12 mouse cellular contexts compared by ENCODE assay signal in the genomic region with DNA sequence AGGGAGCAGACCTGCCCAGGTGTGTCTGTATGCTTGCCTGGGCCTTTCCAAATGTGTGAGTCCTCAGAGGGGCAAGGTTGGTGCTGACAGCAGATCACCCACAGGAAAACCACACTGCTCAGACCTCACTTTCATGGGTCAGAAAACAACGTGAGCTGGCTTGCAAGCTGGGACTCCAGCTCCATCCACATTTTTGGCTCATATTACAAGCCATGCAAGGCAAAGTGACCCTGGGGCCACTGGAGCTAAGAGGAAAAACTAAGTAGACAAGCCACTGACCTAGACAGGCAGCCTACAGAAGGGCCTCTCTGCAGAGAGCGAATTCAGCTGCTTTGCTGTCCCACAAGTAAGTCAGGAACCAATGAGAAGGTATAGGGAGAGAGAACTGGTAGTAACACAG.
DNase-seq lines count a peak whose midpoint lies in the region; ATAC-seq lines count a peak whose summit lies in the region.
"Had no signal": no experiment of that assay in that cellular context is flagged by ENCODE, and none has a peak within 500 bp of the region (broad histone marks: within the 10 kb centered on the region; RNA-seq: fewer than 3 reads in every experiment).

No protein-coding gene starts in this region.

- H3K4me2 ChIP-seq in hindbrain, embryonic 13.5 days = no peak overlapping the region
- no peak overlapping the region for H3K4me2 ChIP-seq in heart, embryonic 13.5 days
- H3K4me2 ChIP-seq in limb, embryonic 12.5 days = peak overlapping the region; percentile 11; the same call in 1 of the 2 replicates

- H3K36me3 ChIP-seq in hindbrain, embryonic 10.5 days = no peaks in the 10 kb centered on the region
- no peaks in the 10 kb centered on the region for H3K36me3 ChIP-seq in hindbrain, embryonic 13.5 days
- H3K36me3 ChIP-seq in heart, embryonic 13.5 days = no peaks in the 10 kb centered on the region
- no peaks in the 10 kb centered on the region for H3K36me3 ChIP-seq in limb, embryonic 12.5 days

- H3K27me3 ChIP-seq in hindbrain, embryonic 10.5 days (ENCODE audit: insufficient read depth, poor library complexity, severe bottlenecking) = no peaks in the 10 kb centered on the region
- H3K27me3 ChIP-seq in hindbrain, embryonic 13.5 days = 0 out of 2 replicates have a peak, but pooled peaks cover 8% of the 10 kb centered on the region
- H3K27me3 ChIP-seq in heart, embryonic 13.5 days (replicated peaks) = peaks cover 71% of the 10 kb centered on the region
- no peaks in the 10 kb centered on the region for H3K27me3 ChIP-seq in limb, embryonic 12.5 days

- ATAC-seq in hindbrain, embryonic 13.5 days (ENCODE audit: low FRiP score) = no peak
- ATAC-seq in heart, embryonic 13.5 days (ENCODE audit: extremely low read depth, insufficient number of reproducible peaks, low FRiP score, low TSS enrichment) = no peak
- peak; percentile 61; the same call in 1 of the 2 replicates for ATAC-seq in limb, embryonic 12.5 days (ENCODE audit: insufficient number of reproducible peaks, insufficient read depth, low FRiP score, low TSS enrichment, low read depth)
- ATAC-seq: inflammation-experienced regulatory T-cells, adult 6 months; liver, postnatal 0 days had no signal

- H3K27ac ChIP-seq in hindbrain, embryonic 10.5 days = no peak overlapping the region
- no peak overlapping the region for H3K27ac ChIP-seq in hindbrain, embryonic 13.5 days
- H3K27ac ChIP-seq in heart, embryonic 13.5 days (replicated peaks) = peak overlapping the region; percentile 25; the same call in 1 of the 2 replicates
- peak overlapping the region; percentile 77 for H3K27ac ChIP-seq in limb, embryonic 12.5 days

- 29% methylated on average over 2 of the region's 2 CpGs for WGBS in hindbrain, embryonic 10.5 days
- WGBS in hindbrain, embryonic 13.5 days = 58% methylated on average over 2 of the region's 2 CpGs
- WGBS in heart, embryonic 13.5 days = 21% methylated on average over 2 of the region's 2 CpGs
- WGBS in limb, embryonic 12.5 days = 11% methylated on average over 2 of the region's 2 CpGs

- peaks cover 40% of the 10 kb centered on the region for H3K4me1 ChIP-seq in hindbrain, embryonic 10.5 days (replicated peaks)
- H3K4me1 ChIP-seq in hindbrain, embryonic 13.5 days (replicated peaks) = peaks cover 25% of the 10 kb centered on the region
- peaks cover 30% of the 10 kb centered on the region for H3K4me1 ChIP-seq in heart, embryonic 13.5 days
- peaks cover 59% of the 10 kb centered on the region for H3K4me1 ChIP-seq in limb, embryonic 12.5 days (replicated peaks)

- H3K9me3 ChIP-seq in hindbrain, embryonic 10.5 days = no peaks in the 10 kb centered on the region
- H3K9me3 ChIP-seq in hindbrain, embryonic 13.5 days = no peaks in the 10 kb centered on the region
- no peaks in the 10 kb centered on the region for H3K9me3 ChIP-seq in heart, embryonic 13.5 days
- H3K9me3 ChIP-seq in limb, embryonic 12.5 days = no peaks in the 10 kb centered on the region

- no peak overlapping the region for H3K4me3 ChIP-seq in hindbrain, embryonic 10.5 days
- no peak overlapping the region for H3K4me3 ChIP-seq in hindbrain, embryonic 13.5 days
- H3K4me3 ChIP-seq in heart, embryonic 13.5 days = no peak overlapping the region
- H3K4me3 ChIP-seq in limb, embryonic 12.5 days (replicated peaks) = no peak overlapping the region
- H3K4me3 ChIP-seq: erythroblast, embryonic 14.5 days had no signal

- peak; percentile 39 for DNase-seq in hindbrain, embryonic 10.5 days (ENCODE audit: low spot score)
- DNase-seq in adipocyte (ENCODE audit: low spot score) = peak; percentile 65
- DNase-seq in thymus, postnatal 0 days (ENCODE audit: low spot score) = no peak
- DNase-seq in gastrocnemius, postnatal 4 days (ENCODE audit: low spot score in 2 of 2) = no peak
- DNase-seq in right cerebral cortex, postnatal 36 days (ENCODE audit: low spot score in 2 of 2) = no peak
- DNase-seq: liver, postnatal 0 days; thymus, postnatal 4 days had no signal

- H3K9ac ChIP-seq in hindbrain, embryonic 13.5 days = no peak overlapping the region
- no peak overlapping the region for H3K9ac ChIP-seq in heart, embryonic 13.5 days
- H3K9ac ChIP-seq in limb, embryonic 12.5 days (replicated peaks) = no peak overlapping the region
- H3K9ac ChIP-seq: liver, postnatal 0 days had no signal

Comparison
In these comparisons a context has a peak if more than half of its experiments do, and no peak if none do; other contexts are left out.
1. DNase-seq: peak in hindbrain, embryonic 10.5 days (single experiment) and adipocyte (single experiment); none in thymus, postnatal 0 days (single experiment), gastrocnemius, postnatal 4 days (0 of 2) and right cerebral cortex, postnatal 36 days (0 of 2).
2. H3K27ac ChIP-seq: peak in heart, embryonic 13.5 days (single experiment) and limb, embryonic 12.5 days (single experiment); none in hindbrain, embryonic 10.5 days (single experiment) and hindbrain, embryonic 13.5 days (single experiment).